Mouse (Mus musculus): ENCODE measurements around the gene Itga4.

The Itga4 gene

DNA sequence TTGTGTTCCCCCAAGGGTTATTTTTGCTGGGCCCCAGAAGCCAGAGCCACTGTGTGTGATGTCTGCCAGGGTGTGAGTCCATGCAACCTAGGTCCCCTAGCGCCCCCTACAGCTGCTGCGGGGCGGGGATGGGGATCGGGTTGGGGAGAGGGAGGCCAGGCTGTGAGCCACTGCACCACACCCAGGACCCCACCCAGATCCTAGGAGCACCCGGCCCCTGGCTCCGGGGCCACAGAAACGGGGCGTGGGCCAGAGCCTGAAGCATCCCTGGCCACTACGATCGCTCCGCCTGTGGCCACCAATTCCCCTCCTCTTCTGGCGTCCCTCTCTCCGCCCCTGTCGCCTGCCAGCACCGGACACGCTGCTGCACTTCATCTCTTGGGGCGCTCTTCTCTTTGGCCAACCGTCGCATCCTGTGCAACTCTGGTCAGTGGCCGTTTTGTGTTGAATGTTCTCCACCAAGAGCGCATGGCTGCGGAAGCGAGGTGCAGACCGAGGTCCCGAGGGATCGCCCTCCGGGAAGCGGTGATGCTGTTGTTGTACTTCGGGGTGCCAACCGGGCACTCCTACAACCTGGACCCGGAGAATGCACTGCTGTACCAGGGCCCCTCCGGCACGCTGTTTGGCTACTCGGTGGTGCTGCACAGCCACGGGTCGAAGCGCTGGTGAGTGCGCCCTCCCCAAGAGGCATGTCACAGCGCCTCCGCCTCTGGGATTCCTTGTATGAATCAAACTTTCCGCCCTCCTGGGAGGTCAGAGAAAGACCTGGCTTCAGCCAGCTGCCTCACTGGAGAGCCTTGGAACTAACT lies at the start of gene Itga4:
Gene Itga4, plus strand, starts transcription at position 235 of the 809 bp plus-strand sequence.
- peak; percentile 36 to 50 for DNase-seq (ENCODE audit: low spot score in 2 of 2)

- DNase-seq (ENCODE audit: low spot score in 2 of 2): no peak
Measured at GRCm38 (mm10) chr2:79206191-79206755, 49.0 kb upstream of the Itga4 start.

GRCm38 (mm10) chr2:79214982-79215381 lies 40.2 kb upstream of the Itga4 start:
- DNase-seq (ENCODE audit: low spot score in 2 of 2): no peak

- DNase-seq (ENCODE audit: low spot score in 2 of 2): no peak
Measured at GRCm38 (mm10) chr2:79215479-79215878, 39.7 kb upstream of the Itga4 start.

DNA sequence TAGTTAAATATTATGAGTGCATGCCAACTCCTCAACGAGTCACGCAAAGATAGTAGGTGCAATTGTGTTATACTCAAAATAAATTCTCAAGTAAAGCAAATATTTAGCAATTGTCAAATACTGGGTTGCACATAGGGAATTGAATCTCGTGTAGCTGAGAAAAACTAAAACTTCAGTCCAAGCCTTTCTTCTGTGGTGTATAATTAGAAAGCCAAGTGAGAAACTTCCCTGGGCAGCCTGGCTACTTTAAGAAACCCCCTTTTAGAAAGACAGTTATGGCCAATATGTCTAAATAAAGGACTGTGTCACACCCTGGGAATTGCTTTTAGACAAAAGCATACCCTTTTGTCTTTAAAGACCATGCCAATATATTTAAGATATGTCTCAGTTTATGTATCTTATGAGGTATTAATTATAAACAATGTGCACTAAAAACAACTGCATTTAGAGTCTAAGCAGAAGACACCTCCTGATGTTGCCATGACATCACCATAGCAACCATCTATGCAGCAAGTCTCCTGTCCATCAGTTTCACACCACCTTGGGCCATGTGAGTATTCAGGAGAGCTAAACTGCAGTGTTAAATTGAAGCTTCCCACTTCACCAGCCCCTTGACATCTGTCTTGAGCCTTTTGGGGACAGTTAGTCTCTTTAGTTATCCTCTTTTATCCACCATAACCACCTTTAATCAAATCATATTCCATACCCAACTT lies 30.4 kb upstream of the Itga4 start:
- no peak for DNase-seq (ENCODE audit: low spot score in 2 of 2)

GRCm38 (mm10) chr2:79227805-79228241 lies 27.4 kb upstream of the Itga4 start:
- peak in 1 of 2 experiments; percentile 20 for DNase-seq (ENCODE audit: low spot score in 2 of 2)

DNA sequence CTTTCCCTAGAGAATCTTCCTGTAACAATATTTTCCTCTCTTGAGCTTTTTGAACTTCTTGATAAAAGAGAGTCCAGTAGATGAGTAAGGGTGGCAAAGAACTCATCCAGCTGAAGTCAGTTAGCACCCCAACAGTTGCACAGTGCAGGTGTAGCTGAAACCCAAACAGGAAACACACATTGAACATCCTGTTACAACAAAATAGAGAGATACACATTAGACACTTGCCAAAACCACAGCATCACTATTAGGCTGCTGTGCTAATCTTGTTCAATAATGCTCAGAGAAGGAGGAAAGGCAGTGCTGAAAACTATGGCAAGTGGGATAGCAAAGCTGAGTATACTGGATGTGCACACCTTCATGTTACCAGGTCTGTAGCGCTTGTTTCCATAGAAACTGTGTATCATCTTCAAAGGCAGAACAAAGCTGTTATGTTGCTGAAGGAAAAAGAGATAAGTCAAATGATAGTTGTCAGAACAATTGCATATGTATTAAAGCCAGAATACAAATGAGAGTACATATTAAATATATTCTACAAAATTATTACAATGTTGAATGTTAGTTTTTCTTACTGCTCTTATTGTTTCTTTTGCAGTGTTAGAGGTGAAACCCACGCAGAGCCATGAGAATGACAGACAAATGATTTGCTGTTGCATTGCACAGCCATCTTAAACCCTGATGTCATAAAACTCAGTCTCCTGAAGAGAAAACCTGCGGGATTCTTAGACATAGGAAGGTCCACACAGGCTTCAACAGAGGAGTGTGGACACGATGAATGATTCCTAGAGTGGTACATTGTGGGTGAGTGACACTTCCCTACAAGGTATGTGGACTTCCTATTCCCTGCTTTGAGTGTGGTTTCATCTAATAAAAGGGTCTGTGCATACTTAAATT lies 23.9 kb upstream of the Itga4 start:
- DNase-seq (ENCODE audit: low spot score in 2 of 2): no peak

- no peak for DNase-seq (ENCODE audit: low spot score in 2 of 2)
Measured at GRCm38 (mm10) chr2:79235767-79236487, 19.3 kb upstream of the Itga4 start.

GRCm38 (mm10) chr2:79237216-79237615 lies 18.0 kb upstream of the Itga4 start:
- DNase-seq (ENCODE audit: low spot score in 2 of 2): no peak

- no peak for DNase-seq (ENCODE audit: low spot score in 2 of 2)
Measured at GRCm38 (mm10) chr2:79244276-79244675, 10.9 kb upstream of the Itga4 start.

- DNase-seq (ENCODE audit: low spot score in 2 of 2): no peak
Measured at GRCm38 (mm10) chr2:79244743-79245142, 10.5 kb upstream of the Itga4 start.

- DNase-seq (ENCODE audit: low spot score in 2 of 2): no peak
Measured at GRCm38 (mm10) chr2:79248283-79248682, 6.9 kb upstream of the Itga4 start.

- no peak for DNase-seq (ENCODE audit: low spot score in 2 of 2)
Measured at GRCm38 (mm10) chr2:79250510-79250909, 4.7 kb upstream of the Itga4 start.

- no peak for DNase-seq (ENCODE audit: low spot score in 2 of 2)
Measured at GRCm38 (mm10) chr2:79253754-79254197, 1.4 kb upstream of the Itga4 start.

DNA sequence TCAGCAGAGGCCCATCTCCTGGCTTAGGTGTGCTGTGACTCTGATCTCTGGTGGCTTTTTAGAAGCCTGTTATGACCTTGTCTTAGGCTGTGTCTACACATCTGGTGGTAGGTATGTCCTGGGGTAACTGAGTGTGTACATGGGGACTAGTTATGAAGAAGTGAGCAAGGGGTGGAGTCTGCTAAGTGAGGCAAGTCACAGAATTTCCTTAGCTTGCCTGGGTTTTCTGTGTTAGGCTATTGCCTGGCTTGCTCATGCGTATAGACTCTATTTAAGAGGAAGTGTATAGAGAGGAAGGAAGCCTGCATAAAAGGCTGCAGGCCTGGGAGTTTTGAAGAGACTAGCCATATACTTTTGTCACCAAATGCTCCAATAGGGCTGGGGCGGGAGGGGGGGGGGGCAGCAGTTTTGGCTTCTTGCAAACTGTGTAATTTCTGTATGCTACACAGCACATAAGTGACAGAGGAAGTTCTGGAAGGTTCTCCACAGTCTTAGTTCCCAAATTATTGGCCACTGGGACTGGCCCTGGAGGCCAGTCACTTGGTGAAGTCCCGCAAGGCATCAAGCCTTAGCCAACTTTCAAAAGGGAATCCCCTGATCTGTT lies 536 bp upstream of the Itga4 start:
- peak; percentile 19 to 63 for DNase-seq (ENCODE audit: low spot score in 2 of 2)

DNA sequence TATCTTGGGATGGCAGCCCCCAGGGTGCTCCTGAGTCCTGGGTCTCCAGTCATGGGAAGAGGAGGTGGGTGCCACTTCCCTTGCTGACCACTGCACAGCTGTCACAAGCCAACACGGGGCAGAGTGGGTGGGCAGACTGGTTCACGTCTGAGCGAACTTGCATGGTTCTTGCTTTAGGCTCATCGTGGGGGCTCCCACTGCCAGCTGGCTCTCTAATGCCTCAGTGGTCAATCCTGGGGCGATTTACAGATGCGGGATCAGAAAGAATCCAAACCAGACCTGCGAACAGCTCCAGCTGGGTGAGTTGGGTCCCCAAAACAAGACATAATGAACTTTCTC lies 744 bp downstream of the Itga4 start:
- peak in 1 of 2 experiments; percentile 4 for DNase-seq (ENCODE audit: low spot score in 2 of 2)

DNA sequence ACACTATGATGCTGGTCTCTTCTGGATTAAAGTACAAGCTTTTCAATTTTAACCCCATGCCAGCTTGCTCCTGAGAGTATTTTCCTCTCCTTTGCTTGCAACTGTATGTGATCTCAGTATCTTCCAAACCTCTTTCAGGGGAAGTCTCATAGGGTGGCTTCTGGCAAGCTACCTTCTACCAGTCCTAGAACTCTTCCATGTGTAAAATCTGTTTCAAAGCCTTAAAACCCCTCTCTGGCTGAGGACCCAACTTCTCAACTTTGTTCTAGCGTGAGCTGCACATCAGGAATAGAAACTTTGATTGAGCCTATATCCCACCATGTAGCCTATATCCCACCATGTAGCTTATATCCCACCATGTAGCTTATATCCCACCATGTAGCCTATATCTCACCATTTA lies 1.1 kb downstream of the Itga4 start:
- no peak for DNase-seq (ENCODE audit: low spot score in 2 of 2)

GRCm38 (mm10) chr2:79256880-79257279 lies 1.7 kb downstream of the Itga4 start:
- peak; percentile 10 to 20 for DNase-seq (ENCODE audit: low spot score in 2 of 2)

- DNase-seq (ENCODE audit: low spot score in 2 of 2): no peak
Measured at GRCm38 (mm10) chr2:79257411-79257810, 2.2 kb downstream of the Itga4 start.

GRCm38 (mm10) chr2:79259326-79259725 lies 4.1 kb downstream of the Itga4 start:
- DNase-seq (ENCODE audit: low spot score in 2 of 2): no peak

DNA sequence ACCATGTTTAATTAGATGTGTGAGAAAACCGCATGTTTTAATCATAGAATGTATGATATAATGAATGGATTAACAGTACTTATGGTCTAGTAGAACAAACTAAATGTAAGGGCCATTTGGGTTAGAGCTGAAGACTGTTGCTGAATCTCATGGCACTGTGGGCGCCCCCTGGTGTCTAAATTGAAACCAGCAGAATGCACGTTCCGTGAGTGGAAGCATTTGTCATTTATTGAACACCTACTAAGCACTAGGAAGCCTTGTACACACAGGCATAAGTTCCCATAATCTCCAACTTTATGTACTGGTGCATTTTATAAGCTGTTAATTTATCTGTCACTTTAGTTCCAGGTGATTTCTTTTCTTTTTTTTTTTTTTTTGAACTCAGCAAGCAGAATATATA lies 10.4 kb downstream of the Itga4 start:
- peak in 1 of 2 experiments; percentile 43 for DNase-seq (ENCODE audit: low spot score in 2 of 2)
